Mouse (Mus musculus) NIH3T3 (cell line): ENCODE results near the gene Tnfrsf13c.

Experiments
- DNase-seq: peaks from one replicate; pipeline ENCODE4 v3.0.0-alpha.2; 2012; ENCODE audit warnings: low read depth

The Tnfrsf13c gene

DNA sequence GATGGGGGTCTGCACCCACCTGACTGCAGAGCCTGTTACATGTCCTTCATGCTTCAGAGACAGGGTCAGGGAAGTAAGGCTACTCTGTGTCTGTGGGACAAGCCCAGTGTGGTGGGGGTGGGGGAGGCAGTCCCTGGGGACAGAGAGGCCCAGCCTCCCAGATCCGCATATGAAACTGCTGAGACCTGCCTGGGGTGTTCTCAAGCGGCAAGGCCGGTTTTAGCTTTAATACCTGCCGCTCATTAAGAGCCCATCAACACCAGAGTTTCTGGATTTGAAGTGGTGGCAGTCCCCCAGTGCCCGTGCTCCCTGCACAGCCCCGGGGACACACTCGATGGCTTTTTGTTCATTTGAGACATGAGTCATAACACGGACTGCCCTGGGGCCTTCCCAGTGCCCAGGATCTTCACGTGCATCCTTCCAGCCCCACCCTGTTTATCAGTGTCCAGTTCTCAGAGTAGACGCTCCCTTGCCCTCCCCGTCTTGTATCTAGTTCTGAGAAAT, 5.4 kb upstream of the Tnfrsf13c start:
- no peak for DNase-seq

GRCm38 (mm10) chr15:82225769-82226168, 1.6 kb upstream of the Tnfrsf13c start:
- DNase-seq: no peak

GRCm38 (mm10) chr15:82224602-82225215, 540 bp upstream of the Tnfrsf13c start:
- no peak for DNase-seq

GRCm38 (mm10) chr15:82223251-82223650, 918 bp downstream of the Tnfrsf13c start:
- no peak for DNase-seq

DNA sequence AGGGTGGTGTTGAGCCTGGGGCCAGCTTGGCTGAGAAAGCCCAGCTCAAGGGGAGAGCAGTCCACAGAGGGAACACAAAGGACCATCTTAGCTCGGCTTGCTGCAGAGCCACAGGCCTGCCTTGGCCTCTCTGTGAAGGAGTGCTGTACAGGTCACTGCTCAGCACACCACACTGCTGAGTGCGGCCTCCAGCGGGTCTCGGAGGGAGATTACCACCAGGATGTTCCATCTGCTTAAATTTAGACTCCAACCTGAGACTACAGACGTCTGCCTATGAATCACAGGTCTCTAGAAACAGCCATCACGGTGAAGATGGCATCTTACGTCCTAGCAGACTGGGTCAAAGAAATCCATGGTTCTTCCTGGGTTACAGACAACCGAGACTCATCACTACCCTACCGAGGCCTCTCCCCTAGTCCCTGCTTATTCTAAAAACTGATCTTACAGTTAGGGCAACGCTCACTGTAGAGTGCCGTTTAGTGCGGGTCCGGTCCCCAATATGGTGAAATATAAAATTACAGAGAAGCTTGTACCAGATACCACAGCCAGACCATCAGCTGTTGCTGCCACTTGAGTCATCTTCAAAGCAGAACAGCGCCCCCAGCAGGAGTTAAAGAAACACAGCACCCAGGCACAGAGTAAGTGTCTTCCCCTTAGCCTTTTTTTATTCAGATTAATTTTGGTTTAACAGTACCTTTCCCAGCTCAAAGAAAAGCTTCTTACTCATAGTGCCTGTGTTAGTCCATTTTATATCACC, 2.9 kb downstream of the Tnfrsf13c start:
- DNase-seq: peak; percentile 40

DNA sequence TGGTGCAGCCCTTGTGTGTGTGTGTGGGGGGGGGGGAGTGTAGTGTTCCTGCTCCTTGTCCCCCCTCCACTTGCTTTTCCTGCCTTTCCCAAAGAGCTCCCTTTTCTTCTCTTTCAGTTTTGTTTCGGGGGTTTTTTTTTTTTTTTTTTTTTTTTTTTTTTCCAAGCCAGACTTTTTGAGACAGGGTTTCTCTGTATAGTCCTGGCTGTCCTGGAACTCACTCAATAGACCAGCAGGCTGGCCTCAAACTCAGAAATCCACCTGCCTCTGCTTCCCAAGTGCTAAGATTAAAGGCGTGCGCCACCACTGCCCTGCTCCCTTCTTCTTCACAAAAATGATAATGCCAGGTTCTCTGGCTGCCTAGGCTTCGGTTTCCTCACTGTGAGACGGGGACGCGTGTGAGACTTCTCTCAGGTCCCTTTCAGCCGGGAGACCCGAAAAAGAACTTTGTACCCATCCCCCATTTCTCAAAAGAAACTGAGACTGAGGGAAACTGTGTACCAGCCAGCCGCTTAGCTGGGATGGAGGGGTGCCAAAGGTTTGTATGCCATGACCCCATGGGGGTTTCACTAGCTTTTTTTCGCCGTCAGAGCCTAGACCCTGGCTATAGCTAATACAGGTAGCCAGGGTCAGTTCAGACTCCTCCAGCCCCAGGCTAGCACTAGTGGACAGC, 4.0 kb downstream of the Tnfrsf13c start:
- no peak for DNase-seq

DNA sequence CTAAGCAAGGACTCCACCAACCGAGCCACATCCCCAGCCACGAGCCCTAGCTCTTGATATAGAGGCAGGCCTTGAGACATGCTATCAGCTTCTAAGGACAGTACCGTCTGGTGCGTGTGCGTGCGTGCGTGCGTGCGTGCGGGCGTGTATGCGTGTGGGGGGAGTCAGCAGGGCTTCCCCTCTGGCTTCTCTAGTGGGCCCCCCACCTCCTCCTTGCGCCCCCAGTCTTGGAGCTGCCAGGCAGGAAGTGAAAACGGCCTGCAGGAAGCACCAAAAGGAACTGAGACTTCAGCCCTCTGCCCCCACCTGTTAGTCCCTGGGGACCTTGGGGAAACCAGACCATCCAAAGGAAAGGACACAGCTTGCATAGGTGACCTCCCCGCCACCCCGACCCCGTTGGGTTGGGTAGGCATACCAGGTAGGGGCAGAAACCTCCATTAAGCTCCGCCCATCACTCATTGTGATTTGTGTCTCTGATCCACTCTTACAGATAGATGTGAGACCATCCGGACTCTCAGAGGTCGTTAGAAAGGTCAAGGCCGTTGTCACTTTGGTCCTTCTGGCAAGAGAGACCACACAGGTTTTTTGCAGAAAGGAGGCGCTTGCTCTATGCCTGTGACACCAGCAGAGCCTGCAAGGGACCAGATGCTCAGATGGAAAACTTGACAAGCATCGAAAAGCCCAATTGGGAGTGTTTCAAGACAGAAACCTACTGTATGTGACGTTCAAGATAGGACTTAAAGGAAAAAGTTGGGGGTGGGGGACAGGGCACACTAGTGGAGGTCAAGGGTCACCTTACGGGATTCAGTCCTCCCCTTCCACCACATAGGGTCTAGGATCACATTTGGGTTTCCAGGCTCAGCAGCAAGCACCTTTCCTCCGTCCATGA, 5.1 kb downstream of the Tnfrsf13c start:
- no peak for DNase-seq

GRCm38 (mm10) chr15:82217980-82218379, 6.2 kb downstream of the Tnfrsf13c start:
- DNase-seq: peak; percentile 28

DNA sequence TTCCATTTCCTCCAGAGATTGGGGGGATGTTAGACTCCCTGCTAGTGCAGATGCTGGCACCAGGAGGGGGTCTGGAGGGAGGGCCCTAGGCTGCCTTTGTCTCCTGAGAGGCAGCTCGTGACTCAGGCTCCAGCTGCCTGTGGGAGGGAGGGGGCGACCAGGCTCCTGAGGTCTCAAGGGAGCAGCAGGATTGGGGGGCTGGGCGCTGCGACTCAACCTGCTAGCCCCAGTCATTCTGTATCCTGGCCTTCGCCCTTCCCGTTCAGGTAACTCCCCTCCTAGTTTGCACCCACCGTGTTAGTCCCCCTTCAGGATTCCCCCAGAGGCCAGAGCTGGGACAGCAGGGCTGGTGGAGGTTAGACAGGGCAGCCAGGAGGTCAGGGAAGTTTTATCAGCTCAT, 7.1 kb downstream of the Tnfrsf13c start:
- DNase-seq: no peak

DNA sequence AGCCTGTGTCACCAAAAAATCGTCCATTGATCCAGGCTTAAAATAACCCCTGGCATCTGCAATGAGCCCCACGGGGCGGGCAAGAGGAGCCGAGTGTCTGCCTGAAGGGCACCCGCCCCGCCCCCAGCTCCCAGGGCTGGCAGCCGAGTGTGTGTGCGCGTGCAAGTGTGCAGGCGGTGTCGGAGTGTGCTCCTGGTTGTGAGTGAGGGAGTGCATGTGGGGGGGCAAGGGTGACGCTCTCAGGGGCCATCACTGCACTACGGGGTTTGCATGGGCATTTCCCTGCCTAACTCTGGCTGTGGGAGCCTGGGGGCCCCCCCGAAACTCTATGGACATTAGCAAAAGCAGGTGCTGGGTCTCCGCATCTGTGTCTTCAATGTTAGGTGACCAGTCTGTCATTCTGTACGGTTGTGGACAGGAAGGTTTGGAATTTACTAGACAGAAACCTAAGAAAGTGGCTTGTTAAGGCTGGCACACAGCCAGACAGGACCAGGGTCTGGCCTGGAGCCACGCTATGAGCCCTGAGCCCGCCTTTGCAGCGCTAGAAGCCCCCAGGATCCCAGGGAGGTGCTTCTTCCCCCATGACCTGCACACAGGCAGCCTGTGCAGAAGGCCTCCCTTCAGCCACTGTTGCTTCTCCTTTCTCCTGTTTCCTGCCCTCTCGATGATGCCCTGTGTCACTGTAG, 7.9 kb downstream of the Tnfrsf13c start:
- DNase-seq: no peak

DNA sequence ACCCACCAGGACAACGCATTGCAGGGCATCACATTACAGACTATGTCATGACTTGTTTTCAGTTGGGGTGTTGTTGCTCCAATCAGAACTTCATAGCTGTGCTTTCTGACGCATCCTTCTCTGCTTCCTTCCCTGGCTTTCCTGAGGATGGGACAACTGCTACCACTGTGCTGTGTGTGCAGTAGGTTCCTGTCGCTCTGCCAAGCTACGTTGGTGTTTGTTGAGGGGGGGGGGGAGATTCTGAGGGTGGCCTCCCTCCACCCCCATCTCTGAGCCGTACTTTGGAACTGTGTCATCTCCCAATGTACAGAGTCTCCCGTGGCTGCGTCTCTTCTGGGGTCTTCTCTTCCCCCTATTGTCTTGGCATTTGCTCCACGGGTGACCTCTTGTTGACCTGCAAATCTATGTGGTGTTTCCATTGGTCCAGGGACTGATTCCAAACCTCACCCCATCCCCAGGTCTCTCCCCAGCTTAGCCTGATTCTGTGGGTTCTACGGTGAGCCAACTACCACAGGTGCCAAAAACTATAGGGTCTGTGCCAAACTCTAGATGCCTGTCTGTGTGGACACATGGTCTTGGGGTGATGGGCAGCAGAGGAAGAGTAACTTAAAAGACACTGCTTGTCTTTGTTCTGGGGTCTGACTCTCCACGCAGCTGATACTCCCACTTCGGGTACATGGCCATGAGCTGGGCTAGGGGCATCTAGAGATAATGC, 8.7 kb downstream of the Tnfrsf13c start:
- no peak for DNase-seq

- no peak for DNase-seq
Measured at GRCm38 (mm10) chr15:82213222-82213621, 10.9 kb downstream of the Tnfrsf13c start.

DNA sequence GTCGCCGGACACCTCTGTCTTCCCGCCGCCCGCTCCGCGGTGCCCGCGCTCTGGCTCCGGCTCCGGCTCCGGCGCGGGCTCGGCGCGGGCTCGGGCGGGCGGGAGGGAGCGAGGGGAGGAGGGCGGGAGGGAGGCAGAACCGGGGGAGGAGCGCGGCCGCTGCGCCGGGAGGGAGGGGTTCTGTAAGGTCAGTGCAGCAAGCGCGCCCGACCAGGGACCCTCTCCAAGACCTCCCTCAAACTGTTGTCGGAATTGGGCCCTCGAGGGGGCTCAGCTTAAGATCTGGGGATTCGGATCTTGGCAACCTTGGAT, 11.5 kb downstream of the Tnfrsf13c start, which contains the start of gene Shisa8:
Gene Shisa8 (minus strand): TSS at position 64 of the 312 bp plus-strand sequence.
- no peak for DNase-seq

GRCm38 (mm10) chr15:82211911-82212751, 12.0 kb downstream of the Tnfrsf13c start:
- DNase-seq: no peak

GRCm38 (mm10) chr15:82211281-82211680, 12.9 kb downstream of the Tnfrsf13c start:
- no peak for DNase-seq

DNA sequence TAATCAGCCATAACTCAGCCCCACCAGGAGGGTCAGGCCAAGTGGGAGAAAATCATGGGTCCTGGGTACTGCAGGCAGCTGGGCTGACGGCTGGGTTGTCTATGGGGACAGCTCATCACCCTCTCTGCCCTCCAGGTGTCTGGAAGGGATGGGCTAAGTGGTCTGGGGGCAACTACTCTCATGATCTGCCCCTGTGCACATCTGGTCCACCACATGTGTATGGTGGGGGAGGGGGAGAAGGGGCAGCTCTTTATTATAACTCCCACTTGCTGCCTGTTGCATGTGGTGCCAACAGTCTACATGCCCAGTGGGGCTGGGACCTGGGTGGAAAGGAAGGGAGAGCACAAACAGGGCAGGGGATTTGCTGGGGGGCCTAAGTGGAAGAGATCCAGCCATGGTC, 13.4 kb downstream of the Tnfrsf13c start:
- no peak for DNase-seq

DNA sequence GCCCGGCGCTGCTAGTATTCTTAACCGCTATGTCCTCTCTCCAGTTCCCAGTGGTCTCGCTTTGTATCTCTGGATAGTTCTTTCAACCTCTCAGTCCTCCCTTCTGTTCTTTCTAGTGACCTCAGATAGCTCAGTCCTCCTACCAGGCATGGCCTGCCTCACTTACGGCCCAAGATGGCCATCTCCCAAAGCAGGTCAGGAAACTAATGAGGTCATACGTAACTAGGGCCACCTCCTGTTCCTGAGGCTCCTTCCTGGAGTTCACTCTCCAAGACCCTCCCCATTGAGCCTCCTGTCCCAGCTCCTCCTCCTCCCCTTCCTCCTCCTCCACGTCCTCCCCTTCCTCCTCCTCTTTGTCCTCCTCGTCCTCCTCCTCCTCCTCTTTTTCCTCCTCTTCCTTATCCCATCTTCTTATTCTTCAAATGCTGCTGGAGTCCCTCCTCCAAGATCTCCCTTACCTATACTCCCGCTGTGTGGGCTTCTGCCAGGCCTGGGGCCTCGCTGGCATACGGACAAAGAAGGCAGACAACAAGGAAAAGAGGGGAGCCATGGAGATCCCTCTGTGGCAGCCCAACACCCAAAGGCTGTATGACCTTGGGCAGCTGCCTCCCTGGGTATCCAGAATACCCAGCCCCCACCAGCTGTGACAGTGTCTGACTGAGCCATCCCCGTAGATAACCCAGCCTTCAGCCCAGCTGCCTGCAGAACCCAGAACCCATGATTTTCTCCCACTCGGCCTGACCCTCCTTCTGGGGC, 14.7 kb downstream of the Tnfrsf13c start:
- no peak for DNase-seq

- DNase-seq: no peak
Measured at GRCm38 (mm10) chr15:82208307-82208706, 15.9 kb downstream of the Tnfrsf13c start.
